Mouse (Mus musculus): ENCODE measurements at regions not wholly inside any gene's neighbourhood (a gene's known extent, or its start where the extent isn't known, plus 50 kb on each side); places are given as distances from the start of the nearest gene placed in this dataset.
"Not testable (repeated sequence)": the region's sequence is repeated elsewhere in the genome, so short reads cannot be mapped to it uniquely, and the experiment has no call there.

- Histone ChIP-seq H3K79me2 (ENCODE audit: control insufficient read depth, insufficient read depth, low read length) (no peaks in the 10 kb centered on the region), H3K4me3 (ENCODE audit: insufficient read depth, low read depth, low read length) (no peak overlapping the region), H3K36me3 (ENCODE audit: control insufficient read depth, insufficient read depth, low read length) (no peaks in the 10 kb centered on the region), H3K4me1 (ENCODE audit: control insufficient read depth, insufficient read depth, low read length) (no peaks in the 10 kb centered on the region), H3K27me3 (ENCODE audit: control insufficient read depth, insufficient read depth, low read length) (no peaks in the 10 kb centered on the region), H3K9ac (ENCODE audit: low read depth, low read length) (no peak overlapping the region), H3K27ac (replicated peaks; ENCODE audit: insufficient read depth, low read depth, low read length) (no peak overlapping the region)
- TF ChIP-seq CTCF (IDR thresholded peaks at IDR 0.05; ENCODE audit: low read depth, low read length) (no peak), POLR2A (IDR thresholded peaks at IDR 0.05; ENCODE audit: extremely low read depth, insufficient read depth, low read length) (no peak)
- DNase-seq (ENCODE audit: extremely low read depth, low read depth, low spot score), result peak; percentile 7
- WGBS, result 39% methylated on average over 3 of the region's 3 CpGs
These were observed 822.6 kb downstream of the Adam6a start for GRCm38 (mm10) chr12:114366276-114366675.

DNA sequence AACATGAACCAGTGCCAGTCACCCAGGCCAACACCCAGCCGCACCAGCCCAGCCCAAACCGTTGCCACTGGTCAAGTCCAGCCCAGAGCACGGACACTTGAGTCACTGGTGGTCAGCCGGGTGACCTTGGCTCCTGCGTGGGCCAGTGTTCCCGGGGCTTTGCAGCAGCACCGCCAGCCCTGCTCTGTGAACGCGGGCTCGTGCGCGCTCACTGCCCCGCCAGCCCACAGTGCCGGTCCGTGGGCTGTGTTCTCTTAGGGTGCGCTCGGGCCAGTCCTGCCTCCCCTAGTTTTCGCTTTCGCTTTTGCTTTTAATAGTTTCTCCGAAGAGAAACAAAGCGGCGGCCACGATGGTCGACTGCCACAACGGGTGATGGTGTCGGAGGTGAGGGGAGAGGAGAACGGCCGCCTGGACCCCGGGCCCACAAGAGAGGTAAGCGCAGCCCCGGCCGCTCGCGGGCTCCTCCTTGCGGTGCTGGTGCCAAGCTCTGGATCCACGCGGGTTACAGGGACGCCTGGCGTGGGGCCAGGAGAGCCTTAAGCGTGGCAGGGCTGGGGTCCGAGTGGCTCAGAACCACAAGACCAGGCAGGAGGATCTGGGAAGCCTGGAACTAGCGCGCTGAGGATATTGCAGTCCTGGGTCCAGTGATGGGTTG lies 835.1 kb downstream of the Adam6a start:
- peak overlapping the region; percentile 65 for H3K9ac ChIP-seq (ENCODE audit: low read depth, low read length)
- H3K4me1 ChIP-seq (ENCODE audit: control insufficient read depth, insufficient read depth, low read length), result not testable (repeated sequence)
- peak; percentile 20 for DNase-seq (ENCODE audit: extremely low read depth, low read depth, low spot score)

DNA sequence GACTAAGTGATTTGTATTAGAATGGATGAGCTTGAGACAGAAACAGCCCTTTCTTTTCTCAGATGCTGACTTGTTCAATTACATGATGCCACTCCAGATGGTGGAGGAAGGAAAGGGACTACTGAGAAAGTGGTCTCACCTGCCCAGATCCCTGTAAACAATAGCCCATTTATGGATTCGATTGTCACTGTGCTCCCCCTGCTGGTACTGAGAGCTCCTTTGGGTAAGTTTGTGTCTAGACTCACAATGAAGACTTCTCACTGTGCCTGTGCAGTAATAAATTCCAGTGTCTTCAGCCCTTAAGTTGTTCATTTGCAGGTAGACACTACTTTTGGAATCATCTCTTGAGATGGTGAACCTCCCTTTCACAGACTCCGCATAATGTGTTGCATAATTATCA lies 847.7 kb downstream of the Adam6a start:
- TF ChIP-seq POLR2A (IDR thresholded peaks at IDR 0.05; ENCODE audit: extremely low read depth, insufficient read depth, low read length) (no peak), CTCF (IDR thresholded peaks at IDR 0.05; ENCODE audit: low read depth, low read length) (no peak)
- H3K27me3 ChIP-seq (ENCODE audit: control insufficient read depth, insufficient read depth, low read length), result no peaks in the 10 kb centered on the region
- no peak overlapping the region for H3K9ac ChIP-seq (ENCODE audit: low read depth, low read length)
- no peaks in the 10 kb centered on the region for H3K4me1 ChIP-seq (ENCODE audit: control insufficient read depth, insufficient read depth, low read length)
- H3K36me3 ChIP-seq (ENCODE audit: control insufficient read depth, insufficient read depth, low read length), result no peaks in the 10 kb centered on the region
- no peaks in the 10 kb centered on the region for H3K79me2 ChIP-seq (ENCODE audit: control insufficient read depth, insufficient read depth, low read length)
- no peak overlapping the region for H3K4me3 ChIP-seq (ENCODE audit: insufficient read depth, low read depth, low read length)
- DNase-seq (ENCODE audit: extremely low read depth, low read depth, low spot score), result no peak
- 78% methylated on average over 2 of the region's 2 CpGs for WGBS
- no peak overlapping the region for H3K27ac ChIP-seq (replicated peaks; ENCODE audit: insufficient read depth, low read depth, low read length)

More for the DNA sequence above, 835.1 kb downstream of the Adam6a start:
- not testable (repeated sequence) for H3K36me3 ChIP-seq (ENCODE audit: control insufficient read depth, insufficient read depth, low read length); H3K79me2 ChIP-seq (ENCODE audit: control insufficient read depth, insufficient read depth, low read length); H3K27me3 ChIP-seq (ENCODE audit: control insufficient read depth, insufficient read depth, low read length); H3K27ac ChIP-seq (replicated peaks; ENCODE audit: insufficient read depth, low read depth, low read length)
- H3K4me3 ChIP-seq (ENCODE audit: insufficient read depth, low read depth, low read length), result peak overlapping the region; percentile 67
- WGBS, result 15% methylated on average over 39 of the region's 43 CpGs

- H3K27me3 ChIP-seq (ENCODE audit: control insufficient read depth, insufficient read depth, low read length), result no peaks in the 10 kb centered on the region
- no peak overlapping the region for H3K4me3 ChIP-seq (ENCODE audit: insufficient read depth, low read depth, low read length)
- H3K4me1 ChIP-seq (ENCODE audit: control insufficient read depth, insufficient read depth, low read length), result no peaks in the 10 kb centered on the region
- no peak for TF ChIP-seq CTCF (IDR thresholded peaks at IDR 0.05; ENCODE audit: low read depth, low read length)
- no peak for TF ChIP-seq POLR2A (IDR thresholded peaks at IDR 0.05; ENCODE audit: extremely low read depth, insufficient read depth, low read length)
- no peak overlapping the region for H3K9ac ChIP-seq (ENCODE audit: low read depth, low read length)
- H3K27ac ChIP-seq (replicated peaks; ENCODE audit: insufficient read depth, low read depth, low read length), result no peak overlapping the region
- no peaks in the 10 kb centered on the region for H3K79me2 ChIP-seq (ENCODE audit: control insufficient read depth, insufficient read depth, low read length)
- 42% methylated on average over 2 of the region's 2 CpGs for WGBS
- no peaks in the 10 kb centered on the region for H3K36me3 ChIP-seq (ENCODE audit: control insufficient read depth, insufficient read depth, low read length)
- DNase-seq (ENCODE audit: extremely low read depth, low read depth, low spot score), result no peak
These were observed 862.5 kb downstream of the Adam6a start for GRCm38 (mm10) chr12:114406206-114406605.

- peak; percentile 18 for DNase-seq (ENCODE audit: extremely low read depth, low read depth, low spot score)
These were observed 890.8 kb downstream of the Adam6a start for GRCm38 (mm10) chr12:114434529-114434928.

DNA sequence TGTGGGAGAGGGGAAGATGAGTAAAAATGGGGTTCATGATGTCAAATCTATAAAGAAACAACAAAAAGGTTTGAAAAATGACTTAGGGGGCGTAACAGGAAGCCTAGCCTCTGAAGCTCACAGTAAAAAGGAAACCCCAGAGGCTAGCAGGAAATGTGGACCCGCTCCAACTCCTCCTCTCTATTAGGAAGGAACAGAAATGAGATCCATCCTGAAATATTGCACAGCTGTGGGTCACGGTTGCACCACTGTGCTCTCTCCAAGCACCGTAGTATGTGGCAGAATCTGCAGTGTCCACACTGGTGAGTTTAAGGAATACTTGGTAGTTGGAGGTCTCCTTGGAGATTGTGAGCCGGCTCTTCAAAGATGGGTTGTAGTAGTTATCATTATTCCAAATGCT lies 918.3 kb downstream of the Adam6a start:
- Histone ChIP-seq H3K4me1 (ENCODE audit: control insufficient read depth, insufficient read depth, low read length) (no peaks in the 10 kb centered on the region), H3K4me3 (ENCODE audit: insufficient read depth, low read depth, low read length) (no peak overlapping the region), H3K27ac (replicated peaks; ENCODE audit: insufficient read depth, low read depth, low read length) (no peak overlapping the region), H3K79me2 (ENCODE audit: control insufficient read depth, insufficient read depth, low read length) (no peaks in the 10 kb centered on the region), H3K36me3 (ENCODE audit: control insufficient read depth, insufficient read depth, low read length) (no peaks in the 10 kb centered on the region), H3K9ac (ENCODE audit: low read depth, low read length) (no peak overlapping the region), H3K27me3 (ENCODE audit: control insufficient read depth, insufficient read depth, low read length) (no peaks in the 10 kb centered on the region)
- WGBS, result 70% methylated on average over 5 of the region's 5 CpGs
- no peak for DNase-seq (ENCODE audit: extremely low read depth, low read depth, low spot score)
- no peak for TF ChIP-seq POLR2A (IDR thresholded peaks at IDR 0.05; ENCODE audit: extremely low read depth, insufficient read depth, low read length)
- TF ChIP-seq CTCF (IDR thresholded peaks at IDR 0.05; ENCODE audit: low read depth, low read length), result no peak

More at GRCm38 (mm10) chr12:114434529-114434928, 890.8 kb downstream of the Adam6a start:
- Histone ChIP-seq H3K4me1 (ENCODE audit: control insufficient read depth, insufficient read depth, low read length) (no peaks in the 10 kb centered on the region), H3K9ac (ENCODE audit: low read depth, low read length) (no peak overlapping the region), H3K4me3 (ENCODE audit: insufficient read depth, low read depth, low read length) (no peak overlapping the region), H3K27me3 (ENCODE audit: control insufficient read depth, insufficient read depth, low read length) (no peaks in the 10 kb centered on the region), H3K27ac (replicated peaks; ENCODE audit: insufficient read depth, low read depth, low read length) (no peak overlapping the region), H3K79me2 (ENCODE audit: control insufficient read depth, insufficient read depth, low read length) (no peaks in the 10 kb centered on the region), H3K36me3 (ENCODE audit: control insufficient read depth, insufficient read depth, low read length) (no peaks in the 10 kb centered on the region)
- TF ChIP-seq CTCF (IDR thresholded peaks at IDR 0.05; ENCODE audit: low read depth, low read length) (no peak), POLR2A (IDR thresholded peaks at IDR 0.05; ENCODE audit: extremely low read depth, insufficient read depth, low read length) (no peak)
